Comparison of ENCODE assay signal across 8 mouse cellular contexts in the genomic region with DNA sequence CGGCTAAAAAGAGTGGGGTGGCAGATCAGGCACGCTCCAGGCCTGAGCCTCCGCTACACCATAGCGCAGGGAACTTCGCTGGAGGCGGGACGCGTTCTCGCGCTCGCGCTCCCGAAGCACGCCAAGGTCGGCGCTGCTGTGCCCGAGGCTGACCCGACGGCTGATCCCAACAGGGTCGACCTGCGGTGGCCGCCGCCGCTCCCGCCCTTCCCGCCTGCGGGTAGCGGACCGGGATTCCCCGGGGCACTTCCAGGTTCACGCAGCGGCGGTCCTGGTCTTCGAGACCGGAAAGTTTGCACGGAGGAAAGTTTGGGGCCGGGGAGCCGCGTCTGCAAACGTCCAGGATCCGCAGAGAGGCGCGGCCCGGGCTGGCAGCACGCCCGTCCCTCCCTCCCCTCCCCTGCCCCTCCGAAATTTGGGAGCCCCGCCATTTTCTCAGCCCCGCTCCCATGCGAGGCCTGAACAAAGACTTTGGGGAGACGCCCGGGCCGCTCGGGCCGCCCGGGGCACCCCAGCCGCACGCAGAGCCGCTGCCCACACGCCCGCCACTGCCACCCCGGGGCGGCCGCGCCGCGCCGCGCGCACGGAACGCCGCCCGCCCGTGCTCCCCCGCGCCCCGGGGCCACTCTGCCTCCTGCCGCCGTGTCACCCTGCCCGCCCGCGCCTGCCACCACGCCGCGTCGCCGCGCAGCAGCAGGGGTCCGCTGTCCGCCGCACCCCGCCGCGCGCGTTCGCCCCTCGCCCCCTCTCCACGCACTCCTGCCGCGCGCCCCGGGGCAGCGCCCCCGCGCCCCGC. TPM values are rescaled to one million over a fixed set of nuclear protein-coding genes. Genes with fewer than 3 reads are reported as not detected.
A peak's percentile ranks its signal among the peaks of the same experiment; 100 is the strongest.
DNase-seq lines count a peak whose midpoint lies in the region; ATAC-seq and TF ChIP-seq lines count a peak whose summit lies in the region.

No protein-coding gene starts in this region.

- peak overlapping the region; percentile 63 for H3K4me3 ChIP-seq in intestine, embryonic 14.5 days (ENCODE audit: low read depth, low read length)
- H3K4me3 ChIP-seq in liver, postnatal 0 days (ENCODE audit: low read depth, low read length): peak overlapping the region; percentile 57
- H3K4me3 ChIP-seq in neural tube, embryonic 14.5 days (ENCODE audit: low read depth, low read length): peak overlapping the region; percentile 66

- peak; percentile 29; the same call in 1 of the 2 replicates for ATAC-seq in intestine, embryonic 14.5 days (replicated peaks; ENCODE audit: low FRiP score, low TSS enrichment, low read depth)
- peak; percentile 63 for ATAC-seq in liver, postnatal 0 days
- no peak for ATAC-seq in neural tube, embryonic 14.5 days (ENCODE audit: low read depth)
- ATAC-seq in frontal cortex, adult (ENCODE audit: low TSS enrichment): no peak

- 1% methylated on average over 77 of the region's 108 CpGs for WGBS in intestine, embryonic 14.5 days
- 1% methylated on average over 55 of the region's 108 CpGs for WGBS in liver, postnatal 0 days (ENCODE audit: insufficient replicate concordance)
- WGBS in neural tube, embryonic 14.5 days: under 1% methylated on average over 55 of the region's 108 CpGs

- TF ChIP-seq POLR2A in brain, embryonic 14.5 days (IDR thresholded peaks at IDR 0.05; ENCODE audit: borderline replicate concordance, extremely low read depth, insufficient read depth, insufficient read length, poor library complexity, severe bottlenecking): 0 out of 2 replicates have a peak, but pooled peaks have one; percentile 3

- no peak overlapping the region for H3K27ac ChIP-seq in intestine, embryonic 14.5 days (ENCODE audit: low read depth)
- peak overlapping the region; percentile 77 for H3K27ac ChIP-seq in liver, postnatal 0 days (ENCODE audit: low read depth)
- peak overlapping the region; percentile 82 for H3K27ac ChIP-seq in neural tube, embryonic 14.5 days (ENCODE audit: low read depth, low read length)

- no peaks in the 10 kb centered on the region for H3K36me3 ChIP-seq in intestine, embryonic 14.5 days (ENCODE audit: control insufficient read depth, insufficient read depth, low read length)
- no peaks in the 10 kb centered on the region for H3K36me3 ChIP-seq in liver, postnatal 0 days (replicated peaks; ENCODE audit: insufficient read depth, low read length)
- H3K36me3 ChIP-seq in neural tube, embryonic 14.5 days (ENCODE audit: control insufficient read depth, insufficient read depth, low read length): no peaks in the 10 kb centered on the region

- DNase-seq in thymus, postnatal 4 days: peak; percentile 55
- DNase-seq in thymus, adult 18-20 months: no peak
- peak; percentile 74 for DNase-seq in brain, embryonic 14.5 days (ENCODE audit: low read depth)
- peak; percentile 59 for DNase-seq in gastrocnemius, adult 18-20 months (ENCODE audit: low spot score)
- DNase-seq in intestine, embryonic 14.5 days (ENCODE audit: low spot score): peak; percentile 82
- peak; percentile 68 for DNase-seq in liver, postnatal 0 days

- no peak for TF ChIP-seq CTCF in brain, embryonic 14.5 days (IDR thresholded peaks at IDR 0.05; ENCODE audit: borderline replicate concordance, extremely low read depth, insufficient read depth, insufficient read length)
- 0 out of 2 replicates have a peak, but pooled peaks have one; percentile 19 for TF ChIP-seq CTCF in liver, postnatal 0 days (IDR thresholded peaks at IDR 0.05; ENCODE audit: low read depth)

- peak overlapping the region; percentile 80 for H3K9ac ChIP-seq in intestine, embryonic 14.5 days (ENCODE audit: low read length)
- peak overlapping the region; percentile 81 for H3K9ac ChIP-seq in liver, postnatal 0 days (replicated peaks)
- H3K9ac ChIP-seq in neural tube, embryonic 14.5 days (replicated peaks; ENCODE audit: low read depth, low read length): peak overlapping the region; percentile 82

- peaks cover 88% of the 10 kb centered on the region for H3K27me3 ChIP-seq in intestine, embryonic 14.5 days (replicated peaks; ENCODE audit: control insufficient read depth, insufficient read depth, low read length)
- H3K27me3 ChIP-seq in liver, postnatal 0 days (ENCODE audit: insufficient read depth, low read length): peaks cover 20% of the 10 kb centered on the region
- peaks cover 30% of the 10 kb centered on the region for H3K27me3 ChIP-seq in neural tube, embryonic 14.5 days (ENCODE audit: control insufficient read depth, insufficient read depth, low read length)

- no peaks in the 10 kb centered on the region for H3K9me3 ChIP-seq in intestine, embryonic 14.5 days (ENCODE audit: control insufficient read depth, low read length)
- H3K9me3 ChIP-seq in liver, postnatal 0 days (ENCODE audit: low read length): no peaks in the 10 kb centered on the region
- no peaks in the 10 kb centered on the region for H3K9me3 ChIP-seq in neural tube, embryonic 14.5 days (ENCODE audit: control insufficient read depth, low read length)

- H3K4me2 ChIP-seq in intestine, embryonic 14.5 days (ENCODE audit: low read length): peak overlapping the region; percentile 69
- H3K4me2 ChIP-seq in liver, postnatal 0 days (ENCODE audit: low read depth, low read length): peak overlapping the region; percentile 79
- H3K4me2 ChIP-seq in neural tube, embryonic 14.5 days (ENCODE audit: low read depth, low read length): peak overlapping the region; percentile 80

- no peak for TF ChIP-seq EP300 in liver, postnatal 0 days (IDR thresholded peaks at IDR 0.05; ENCODE audit: low read depth)

- peaks cover 10% of the 10 kb centered on the region; the same call in 1 of the 2 replicates for H3K4me1 ChIP-seq in intestine, embryonic 14.5 days (replicated peaks; ENCODE audit: control insufficient read depth, insufficient read depth, low read length)
- H3K4me1 ChIP-seq in liver, postnatal 0 days (ENCODE audit: insufficient read depth): peaks cover 10% of the 10 kb centered on the region
- peaks cover 13% of the 10 kb centered on the region; the same call in 1 of the 2 replicates for H3K4me1 ChIP-seq in neural tube, embryonic 14.5 days (ENCODE audit: control insufficient read depth, insufficient read depth, low read length)

RNA-seq across cellular contexts. Expression of gene Nfix, which starts 0.8 kb away (rescaled TPM):
- polyA plus RNA-seq in brain, embryonic 14.5 days (2012; rRNA removed): 34.0 and 46.8 TPM in 2 replicates
- 100 to 1,000 TPM; 481 to 528 TPM for total RNA-seq in gastrocnemius, adult 18-20 months (2021)
- polyA plus RNA-seq in intestine, embryonic 14.5 days (2014; fragmentation: Nextera tagmentation; extraction: Ambion mirVana): 12.8 and 14.4 TPM in 2 replicates
- 4.7 and 5.4 TPM in 2 replicates for polyA plus RNA-seq in liver, postnatal 0 days (2015; fragmentation: Nextera tagmentation; extraction: Ambion mirVana)
- 68.2 and 91.5 TPM in 2 replicates for polyA plus RNA-seq in neural tube, embryonic 14.5 days (2014; fragmentation: Nextera tagmentation; extraction: Ambion mirVana)

RNA-seq across cellular contexts. Expression of gene Dand5, which starts 23.3 kb away (rescaled TPM):
- polyA plus RNA-seq in brain, embryonic 14.5 days (2012; rRNA removed): 8.0 and 8.9 TPM in 2 replicates
- total RNA-seq in gastrocnemius, adult 18-20 months (2021): 10 to 100 TPM; 12.8 to 12.9 TPM
- 5.2 and 5.4 TPM in 2 replicates for polyA plus RNA-seq in intestine, embryonic 14.5 days (2014; fragmentation: Nextera tagmentation; extraction: Ambion mirVana)
- polyA plus RNA-seq in liver, postnatal 0 days (2015; fragmentation: Nextera tagmentation; extraction: Ambion mirVana): 2.4 and 2.5 TPM in 2 replicates
- polyA plus RNA-seq in neural tube, embryonic 14.5 days (2014; fragmentation: Nextera tagmentation; extraction: Ambion mirVana): 12.3 and 16.9 TPM in 2 replicates

RNA-seq across cellular contexts. Expression of gene Gadd45gip1, which starts 32.0 kb away (rescaled TPM):
- 30.1 and 39.2 TPM in 2 replicates for polyA plus RNA-seq in brain, embryonic 14.5 days (2012; rRNA removed)
- 10 to 100 TPM; 22.9 to 24.2 TPM for total RNA-seq in gastrocnemius, adult 18-20 months (2021)
- polyA plus RNA-seq in intestine, embryonic 14.5 days (2014; fragmentation: Nextera tagmentation; extraction: Ambion mirVana): 57.8 and 60.8 TPM in 2 replicates
- polyA plus RNA-seq in liver, postnatal 0 days (2015; fragmentation: Nextera tagmentation; extraction: Ambion mirVana): 31.9 and 34.9 TPM in 2 replicates
- 33.1 and 39.8 TPM in 2 replicates for polyA plus RNA-seq in neural tube, embryonic 14.5 days (2014; fragmentation: Nextera tagmentation; extraction: Ambion mirVana)

RNA-seq across cellular contexts. Expression of gene Rad23a, which starts 41.1 kb away (rescaled TPM):
- 63.7 and 66.0 TPM in 2 replicates for polyA plus RNA-seq in brain, embryonic 14.5 days (2012; rRNA removed)
- 100 to 1,000 TPM; 171 to 176 TPM for total RNA-seq in gastrocnemius, adult 18-20 months (2021)
- polyA plus RNA-seq in intestine, embryonic 14.5 days (2014; fragmentation: Nextera tagmentation; extraction: Ambion mirVana): 126 and 129 TPM in 2 replicates
- polyA plus RNA-seq in liver, postnatal 0 days (2015; fragmentation: Nextera tagmentation; extraction: Ambion mirVana): 154 and 164 TPM in 2 replicates
- 69.4 and 78.1 TPM in 2 replicates for polyA plus RNA-seq in neural tube, embryonic 14.5 days (2014; fragmentation: Nextera tagmentation; extraction: Ambion mirVana)

RNA-seq across cellular contexts. Expression of gene Calr, which starts 47.4 kb away (rescaled TPM):
- 374 and 466 TPM in 2 replicates for polyA plus RNA-seq in brain, embryonic 14.5 days (2012; rRNA removed)
- total RNA-seq in gastrocnemius, adult 18-20 months (2021): 100 to 1,000 TPM; 145 to 160 TPM
- 721 and 823 TPM in 2 replicates for polyA plus RNA-seq in intestine, embryonic 14.5 days (2014; fragmentation: Nextera tagmentation; extraction: Ambion mirVana)
- 331 and 375 TPM in 2 replicates for polyA plus RNA-seq in liver, postnatal 0 days (2015; fragmentation: Nextera tagmentation; extraction: Ambion mirVana)
- 615 and 623 TPM in 2 replicates for polyA plus RNA-seq in neural tube, embryonic 14.5 days (2014; fragmentation: Nextera tagmentation; extraction: Ambion mirVana)

Comparison
In these comparisons a context has a peak if more than half of its experiments do, and no peak if none do; other contexts are left out.
1. DNase-seq: peak in thymus, postnatal 4 days (single experiment), brain, embryonic 14.5 days (single experiment), gastrocnemius, adult 18-20 months (single experiment), intestine, embryonic 14.5 days (single experiment) and liver, postnatal 0 days (single experiment); none in thymus, adult 18-20 months (0 of 2).
2. ATAC-seq: peak in intestine, embryonic 14.5 days (single experiment) and liver, postnatal 0 days (single experiment); none in neural tube, embryonic 14.5 days (single experiment) and frontal cortex, adult (single experiment).
3. Peak in every context shown above with its lines, with median percentiles within 50 percentile points of each other: H3K4me2 ChIP-seq, H3K4me3 ChIP-seq and H3K9ac ChIP-seq.